Mouse (Mus musculus): ENCODE measurements at regions not wholly inside any gene's neighbourhood (a gene's known extent, or its start where the extent isn't known, plus 50 kb on each side); places are given as distances from the start of the nearest gene placed in this dataset.
"Not testable (repeated sequence)": the region's sequence is repeated elsewhere in the genome, so short reads cannot be mapped to it uniquely, and the experiment has no call there.

DNA sequence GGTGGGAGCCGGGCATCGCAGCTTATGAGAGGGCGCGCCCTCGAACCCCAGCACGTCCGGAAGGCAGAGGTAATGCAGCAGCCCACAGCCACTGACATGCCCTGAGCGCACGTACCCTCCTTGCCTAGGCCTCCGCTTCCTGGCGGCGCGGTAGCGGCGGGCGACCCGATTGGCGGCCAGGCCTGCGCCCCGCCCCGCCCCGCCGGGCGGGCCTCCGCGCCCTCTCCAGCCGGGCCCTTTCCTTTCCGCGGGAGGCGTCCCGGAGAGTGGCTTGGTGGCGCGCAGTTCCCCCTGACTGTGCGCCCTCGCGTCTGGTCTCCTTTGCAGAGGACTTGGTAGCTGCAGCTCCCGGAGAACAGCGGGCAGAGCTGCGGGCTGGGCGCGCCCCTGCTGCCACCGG is 461.1 kb downstream of the Gm21863 start:
- not testable (repeated sequence) for H3K27ac ChIP-seq; H3K36me3 ChIP-seq; H3K27me3 ChIP-seq; H3K4me1 ChIP-seq; H3K9me3 ChIP-seq; H3K9ac ChIP-seq; ATAC-seq (ENCODE audit: borderline replicate concordance, extremely low read depth, low FRiP score, low TSS enrichment)
- 0 out of 2 replicates have a peak overlapping the region, but pooled peaks have one; percentile 9 for H3K4me3 ChIP-seq
- 4% methylated on average over 40 of the region's 42 CpGs for WGBS
- H3K4me2 ChIP-seq, result peak overlapping the region; percentile 33; the same call in 1 of the 2 replicates

DNA sequence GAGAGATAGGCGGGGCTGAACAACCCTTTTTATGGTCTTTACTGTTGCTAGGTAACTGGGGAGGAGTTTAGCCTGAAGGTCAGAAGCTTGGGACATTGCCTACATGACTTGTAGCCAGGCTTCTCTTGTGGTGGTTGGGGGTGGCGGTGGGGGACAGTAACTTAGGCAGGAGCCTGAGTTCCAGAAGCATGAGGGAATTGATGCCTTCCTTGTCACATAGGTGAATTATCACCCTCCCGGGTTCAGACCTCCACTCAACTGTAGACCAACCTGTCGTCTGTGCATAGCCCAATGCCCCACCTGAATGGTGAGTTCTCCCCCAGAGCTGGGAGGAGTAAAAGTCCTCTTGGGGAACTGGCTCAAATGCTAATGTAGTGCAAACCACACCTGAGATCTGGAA is 472.1 kb downstream of the Gm21863 start:
- not testable (repeated sequence) for H3K27ac ChIP-seq; H3K4me3 ChIP-seq; H3K4me2 ChIP-seq; H3K9me3 ChIP-seq; ATAC-seq (ENCODE audit: borderline replicate concordance, extremely low read depth, low FRiP score, low TSS enrichment); H3K9ac ChIP-seq; H3K27me3 ChIP-seq; H3K4me1 ChIP-seq; H3K36me3 ChIP-seq
- 81% methylated on average over 3 of the region's 4 CpGs for WGBS

DNA sequence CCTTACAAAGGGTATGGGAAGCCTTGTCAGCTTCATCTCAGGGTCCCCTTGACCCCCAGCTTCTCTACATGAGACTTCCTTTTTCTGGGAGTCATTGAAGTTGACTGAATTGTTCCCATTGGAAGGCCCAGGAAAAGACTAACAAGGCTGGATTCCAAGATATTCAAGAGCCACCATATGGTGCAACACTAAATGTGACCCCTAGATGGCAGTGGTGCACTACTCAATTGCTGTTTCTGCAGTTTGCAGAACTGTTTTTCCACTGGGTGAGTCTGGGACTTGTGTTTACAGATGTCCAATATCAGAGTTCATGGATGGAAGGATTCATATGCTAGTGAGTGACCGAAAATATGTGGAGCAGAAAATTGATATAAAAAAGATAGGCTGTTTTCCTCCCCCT is 510.3 kb downstream of the Gm21863 start:
- not testable (repeated sequence) for H3K4me3 ChIP-seq, H3K4me1 ChIP-seq
- WGBS, result 67% methylated on average over 1 of the region's 1 CpGs

More for the DNA sequence above, 510.3 kb downstream of the Gm21863 start:
- H3K9ac ChIP-seq; ATAC-seq (ENCODE audit: borderline replicate concordance, extremely low read depth, low FRiP score, low TSS enrichment); H3K9me3 ChIP-seq; H3K27me3 ChIP-seq; H3K36me3 ChIP-seq; H3K27ac ChIP-seq; H3K4me2 ChIP-seq: not testable (repeated sequence)
